Mouse (Mus musculus) kidney, postnatal 4 days (tissue): ENCODE results near the gene Osm.

Experiments used
- DNase-seq, 2 experiments: peaks; one replicate each; pipeline ENCODE4 v3.0.0; 2021; ENCODE audit warnings: mixed read lengths in 2 of 2

The Osm gene

DNA sequence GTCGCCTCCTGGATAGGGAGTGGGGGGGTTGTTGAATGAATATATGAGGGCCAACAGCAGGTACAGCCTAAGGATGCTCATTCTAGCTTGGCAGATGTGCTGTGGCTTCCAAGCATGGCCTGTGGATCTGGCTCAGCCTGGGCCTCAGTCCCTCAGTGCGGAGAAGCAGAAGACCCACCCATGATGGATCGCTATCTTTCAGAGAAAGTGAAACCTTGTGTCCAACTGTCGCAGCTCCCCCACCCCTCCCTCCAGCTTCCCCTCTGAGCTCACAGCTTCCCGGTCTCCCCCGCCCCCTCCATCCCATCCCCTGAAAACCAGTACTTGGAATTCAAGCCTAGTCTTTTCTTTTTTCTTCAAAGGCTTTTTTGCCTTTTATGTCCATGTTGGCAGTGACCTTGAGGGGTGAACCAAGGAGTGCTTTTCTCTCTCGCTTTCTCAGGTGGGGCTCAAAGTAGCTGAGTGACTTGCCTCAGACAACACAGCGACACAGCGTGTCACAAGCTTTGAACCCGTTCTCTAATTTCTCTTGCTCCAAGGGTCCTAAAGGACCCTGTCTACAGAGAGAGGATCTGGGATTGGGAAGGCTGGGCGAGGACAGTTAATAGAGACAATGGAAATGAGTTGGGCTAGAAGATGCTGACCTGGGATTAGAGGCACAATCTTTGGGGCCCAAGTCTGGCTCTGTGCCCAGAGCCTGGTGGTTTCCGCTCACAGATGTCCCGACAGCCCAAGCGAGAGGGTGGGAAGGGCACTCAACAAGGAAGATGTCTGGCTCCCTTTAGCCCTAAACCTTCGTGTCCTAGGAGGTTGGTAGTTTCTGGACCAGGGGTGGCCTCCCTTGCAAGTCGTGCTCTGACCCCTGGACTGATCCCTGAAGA, at the start of gene Osm:
Osm (plus strand) TSS at position 756 of the 881 bp plus-strand sequence.
- peak in 1 of 2 experiments; percentile 24 for DNase-seq

- peak; percentile 98 to 99 for DNase-seq
These were observed 49.5 kb upstream of the Osm start, which contains the start of gene Tbc1d10a for GRCm38 (mm10) chr11:4186486-4187317. Gene Tbc1d10a, plus strand, starts transcription at chr11:4186789.

- DNase-seq, result no peak
These were observed 48.9 kb upstream of the Osm start for GRCm38 (mm10) chr11:4187318-4187700.

GRCm38 (mm10) chr11:4189182-4189581, 47.0 kb upstream of the Osm start:
- DNase-seq, result peak in 1 of 2 experiments; percentile 48

DNA sequence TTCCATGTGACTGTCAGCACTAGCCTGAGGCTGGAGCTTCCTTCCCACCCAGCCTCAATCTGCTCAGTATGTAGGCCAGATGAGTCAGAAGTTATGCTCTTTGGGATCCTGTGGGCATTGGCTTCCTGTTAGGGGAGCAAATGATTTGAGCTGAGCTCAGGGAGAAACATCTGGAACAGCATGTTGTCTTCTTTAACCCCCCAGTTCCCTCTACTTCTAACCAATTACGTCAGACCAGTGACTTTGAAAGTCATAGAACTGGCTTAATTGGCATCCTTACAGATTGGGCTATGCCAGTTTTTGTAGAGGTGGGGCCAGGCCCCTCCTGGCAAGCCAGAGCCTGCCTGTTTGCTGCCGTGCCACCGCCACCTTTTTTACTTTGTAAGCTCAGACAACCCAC, 45.5 kb upstream of the Osm start:
- DNase-seq, result no peak

DNA sequence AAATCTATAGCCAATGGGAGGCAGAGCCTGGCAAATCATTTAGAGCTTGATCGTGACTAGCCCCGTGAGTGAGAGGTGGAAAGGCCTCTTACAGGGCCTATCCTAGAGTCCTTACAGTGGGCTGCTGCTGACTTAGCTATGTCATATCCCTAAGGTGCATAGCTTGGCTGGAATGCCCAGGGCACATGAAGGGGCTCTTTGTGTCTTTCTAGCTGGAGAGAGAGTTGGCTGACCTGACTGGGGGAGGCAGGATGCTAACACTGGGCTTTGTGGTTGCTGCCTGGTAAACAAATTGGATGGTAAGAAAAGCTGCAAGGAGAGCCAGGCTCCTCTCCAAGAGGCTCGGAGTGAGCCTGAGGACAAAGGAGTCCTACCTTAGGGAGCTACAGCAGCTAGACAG, 43.5 kb upstream of the Osm start:
- no peak for DNase-seq

- no peak for DNase-seq
These were observed 42.8 kb upstream of the Osm start for GRCm38 (mm10) chr11:4193420-4193819.

DNA sequence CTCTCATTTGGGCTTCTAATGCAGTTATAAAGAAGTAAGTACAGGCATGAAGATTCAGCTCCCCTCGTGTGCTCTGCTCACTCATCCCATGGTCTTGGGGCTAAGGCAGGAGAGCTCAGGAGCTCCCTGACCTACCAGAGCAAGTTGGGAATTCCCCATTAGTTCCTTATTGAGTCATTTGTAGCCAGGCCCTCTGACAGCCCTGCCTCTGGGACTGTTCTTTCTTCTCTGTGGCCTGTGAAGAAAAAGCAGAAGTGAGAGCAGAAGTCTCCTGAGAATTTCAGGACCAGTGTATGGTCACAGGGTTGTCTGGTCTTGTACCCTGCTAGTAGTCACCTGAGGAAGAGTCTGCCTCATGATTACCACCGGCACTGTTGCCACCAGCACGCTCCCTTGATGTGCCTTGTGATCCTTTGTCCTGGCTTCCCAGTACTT, 40.6 kb upstream of the Osm start:
- DNase-seq, result no peak

GRCm38 (mm10) chr11:4196636-4197035, 39.6 kb upstream of the Osm start:
- DNase-seq, result peak; percentile 54 to 75

DNA sequence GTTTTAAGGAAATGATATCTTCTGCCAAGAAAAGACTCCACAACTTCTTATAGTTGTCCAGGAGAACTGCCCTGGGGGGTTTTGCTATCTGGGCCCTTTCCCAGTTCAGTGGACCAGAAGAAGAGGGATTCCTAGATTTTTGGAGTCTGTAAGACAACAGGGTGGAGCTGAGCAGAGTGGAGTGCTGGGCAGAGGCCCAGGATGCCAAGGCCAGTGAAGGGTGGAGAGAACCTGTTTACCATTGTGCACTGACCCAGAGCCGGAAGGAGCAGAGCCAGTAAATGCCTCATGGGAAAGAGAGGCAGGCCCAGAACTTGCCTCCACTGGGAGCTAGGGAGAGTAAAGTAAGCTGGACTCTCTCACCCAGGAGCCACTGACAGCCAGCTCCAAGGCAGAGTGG, 38.5 kb upstream of the Osm start:
- DNase-seq, result peak; percentile 60 to 78

GRCm38 (mm10) chr11:4201981-4202700, 34.1 kb upstream of the Osm start:
- peak; percentile 46 to 55 for DNase-seq

GRCm38 (mm10) chr11:4202995-4203704, 33.1 kb upstream of the Osm start:
- no peak for DNase-seq

DNA sequence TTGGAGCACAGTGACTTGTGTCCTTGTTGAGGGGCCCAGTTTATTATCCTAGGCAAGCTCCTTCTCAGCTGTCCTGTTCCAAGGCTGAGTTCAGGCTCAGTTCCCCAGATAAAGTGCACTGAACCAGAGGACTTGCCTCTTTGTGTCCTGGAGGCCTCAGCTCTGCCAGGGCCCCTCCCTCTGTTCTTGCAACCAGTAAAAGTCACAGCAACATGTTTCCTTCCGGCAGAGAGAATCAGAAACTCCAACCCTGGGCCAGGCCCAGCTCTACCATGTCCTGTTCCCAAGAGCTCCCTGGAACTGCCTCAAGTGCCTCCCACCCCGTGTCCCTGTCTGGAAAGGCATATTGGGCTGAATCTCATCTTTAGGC, 32.5 kb upstream of the Osm start:
- peak; percentile 62 to 78 for DNase-seq

GRCm38 (mm10) chr11:4205097-4205655, 31.0 kb upstream of the Osm start:
- DNase-seq, result no peak

GRCm38 (mm10) chr11:4205951-4206350, 30.3 kb upstream of the Osm start:
- no peak for DNase-seq

DNA sequence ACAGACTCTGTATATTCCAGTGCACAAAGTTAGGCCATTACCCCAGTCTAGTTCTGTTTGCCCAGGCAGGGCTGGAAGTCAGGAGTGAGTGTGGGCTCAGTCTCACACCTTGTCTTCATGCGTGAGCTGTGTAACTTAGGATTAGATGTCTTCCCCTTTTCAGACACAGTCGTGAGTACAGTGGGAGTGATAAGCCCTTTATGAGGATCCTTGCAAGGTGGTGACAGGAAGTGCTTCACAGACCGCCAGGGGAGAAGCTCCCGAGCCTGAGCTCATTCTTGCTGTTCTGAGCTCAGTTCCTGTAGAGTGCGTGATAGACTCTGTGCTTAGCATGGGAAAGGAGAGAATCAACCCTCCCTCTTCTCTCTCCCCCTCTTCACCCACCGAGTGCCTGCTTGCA, 29.7 kb upstream of the Osm start:
- no peak for DNase-seq

DNA sequence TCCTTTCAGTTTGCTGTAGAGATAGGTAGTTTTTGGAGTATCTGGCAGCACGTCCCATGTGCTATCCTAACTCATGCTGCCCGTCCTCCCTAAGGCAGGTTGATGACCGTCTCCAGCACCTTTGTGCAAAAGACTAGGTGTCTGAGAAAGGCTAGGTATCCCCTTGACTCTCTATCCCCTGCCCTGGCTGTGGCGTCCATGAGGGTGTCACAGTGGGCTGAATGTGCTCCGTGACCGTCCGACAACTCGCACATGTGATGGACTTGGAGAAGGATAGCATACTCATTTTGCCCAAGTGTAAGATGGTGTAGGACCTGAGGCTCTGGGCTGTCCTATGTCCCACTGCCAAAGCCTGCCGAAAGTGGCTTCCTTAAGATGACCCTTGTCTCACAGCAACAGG, 28.6 kb upstream of the Osm start:
- no peak for DNase-seq

GRCm38 (mm10) chr11:4209556-4209955, 26.7 kb upstream of the Osm start:
- peak; percentile 46 to 52 for DNase-seq

DNA sequence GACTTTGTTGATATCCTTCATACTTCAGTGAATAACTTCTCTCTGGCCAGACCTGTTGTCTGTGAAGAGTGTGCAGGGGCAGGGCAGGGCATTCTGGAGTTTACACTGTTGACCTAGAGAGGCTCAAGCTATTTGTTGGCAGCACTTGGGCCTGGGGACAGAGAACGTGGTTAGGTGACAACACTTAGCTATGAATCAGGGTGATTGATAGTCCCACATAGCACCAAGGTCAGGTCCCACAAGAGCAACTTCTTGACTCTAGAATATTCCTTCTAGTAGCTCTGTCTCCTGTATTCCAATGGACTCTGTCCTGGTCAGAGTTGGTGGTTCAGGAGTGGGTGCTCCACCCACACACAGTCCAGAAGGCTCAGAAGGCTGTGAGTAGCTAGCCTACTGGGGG, 25.4 kb upstream of the Osm start:
- DNase-seq, result no peak

GRCm38 (mm10) chr11:4213107-4213506, 23.1 kb upstream of the Osm start:
- no peak for DNase-seq

DNA sequence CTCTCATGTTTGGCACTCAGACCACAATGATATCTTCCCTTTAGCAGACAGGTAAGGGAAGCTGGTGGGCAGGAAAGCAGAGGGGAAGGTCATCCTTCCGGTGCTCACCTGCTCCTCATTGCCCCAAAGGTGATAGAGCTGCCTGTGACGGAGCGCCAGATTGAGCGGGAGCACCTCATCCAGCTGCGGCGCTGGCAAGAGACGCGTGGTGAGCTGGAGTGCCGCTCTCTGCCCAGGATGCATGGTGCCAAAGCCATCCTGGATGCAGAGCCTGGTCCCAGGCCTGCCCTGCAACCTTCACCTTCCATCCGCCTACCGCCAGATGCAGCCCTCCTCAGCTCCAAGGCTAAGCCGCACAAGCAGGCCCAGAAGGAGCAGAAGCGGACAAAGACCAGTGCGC, 21.6 kb upstream of the Osm start:
- no peak for DNase-seq

DNA sequence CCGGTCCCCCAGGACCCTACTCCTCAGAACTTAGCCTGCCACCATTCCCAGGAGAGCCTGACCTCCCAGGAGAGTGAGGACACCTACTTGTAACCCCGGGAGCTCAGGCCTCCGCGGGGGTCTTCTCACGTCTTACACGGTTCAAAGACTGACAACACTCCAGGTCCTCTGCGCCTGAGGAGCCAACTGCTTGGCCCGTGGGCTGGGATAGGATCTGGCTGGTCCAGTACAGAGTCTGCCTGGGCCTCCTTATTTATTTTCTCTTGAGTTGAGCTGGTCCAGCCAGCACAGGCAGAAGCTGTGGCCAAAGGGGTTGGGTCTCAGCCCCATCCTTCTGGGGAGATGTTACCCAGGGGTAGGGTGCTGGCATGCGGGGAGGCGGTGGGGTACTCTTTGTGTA, 21.2 kb upstream of the Osm start:
- DNase-seq, result no peak
